ENCODE assay signal across 8 mouse cellular contexts in the genomic region with DNA sequence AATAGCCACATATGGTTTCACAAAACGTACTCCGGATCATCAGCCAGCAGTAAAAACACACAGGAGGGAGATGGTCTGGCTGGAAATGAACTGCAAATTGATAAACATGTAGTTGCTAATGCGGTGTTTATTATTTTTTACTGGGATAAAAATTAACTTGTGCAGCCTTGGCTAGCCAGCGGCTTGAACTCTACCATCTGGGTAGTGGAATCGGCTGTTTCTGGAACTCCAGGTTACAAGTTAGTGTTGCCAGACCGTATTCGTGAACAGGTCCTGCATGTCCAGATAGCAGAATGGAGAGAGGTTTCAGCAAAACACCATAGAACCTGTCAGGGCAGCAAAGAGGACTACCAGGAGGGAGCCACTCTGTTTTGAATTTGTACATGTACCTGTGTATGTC.
DNase-seq lines count a peak whose midpoint lies in the region; ATAC-seq lines count a peak whose summit lies in the region.

No protein-coding gene starts in this region.

- peak overlapping the region; percentile 91 for H3K27ac ChIP-seq in hindbrain, embryonic 10.5 days
- H3K27ac ChIP-seq in limb, embryonic 11.5 days (replicated peaks; ENCODE audit: low read depth, low read length): peak overlapping the region; percentile 77
- peak overlapping the region; percentile 92 for H3K27ac ChIP-seq in neural tube, embryonic 13.5 days (replicated peaks)

- H3K27me3 ChIP-seq in hindbrain, embryonic 10.5 days (ENCODE audit: insufficient read depth, poor library complexity, severe bottlenecking): no peaks in the 10 kb centered on the region
- no peaks in the 10 kb centered on the region for H3K27me3 ChIP-seq in limb, embryonic 11.5 days (ENCODE audit: control insufficient read depth, insufficient read depth, low read length)
- no peaks in the 10 kb centered on the region for H3K27me3 ChIP-seq in neural tube, embryonic 13.5 days

- H3K4me2 ChIP-seq in limb, embryonic 11.5 days (ENCODE audit: low read depth, severe bottlenecking): no peak overlapping the region
- no peak overlapping the region for H3K4me2 ChIP-seq in neural tube, embryonic 13.5 days

- DNase-seq in kidney, adult 18-20 months: peak; percentile 50
- no peak for DNase-seq in kidney, postnatal 10 days
- no peak for DNase-seq in hindbrain, embryonic 10.5 days (ENCODE audit: low spot score)
- no peak for DNase-seq in limb, embryonic 11.5 days (ENCODE audit: low spot score)
- no peak for DNase-seq in left cerebral cortex, adult 9 months (ENCODE audit: low spot score in 2 of 2)
- DNase-seq in retina, postnatal 1 day: no peak
- DNase-seq in thymus, postnatal 4 days: no peak

- no peaks in the 10 kb centered on the region for H3K36me3 ChIP-seq in hindbrain, embryonic 10.5 days
- H3K36me3 ChIP-seq in limb, embryonic 11.5 days (ENCODE audit: control insufficient read depth, insufficient read depth, low read length): no peaks in the 10 kb centered on the region
- no peaks in the 10 kb centered on the region for H3K36me3 ChIP-seq in neural tube, embryonic 13.5 days

- no peak for ATAC-seq in limb, embryonic 11.5 days (ENCODE audit: insufficient number of reproducible peaks, low FRiP score, low TSS enrichment, low read depth)
- no peak for ATAC-seq in neural tube, embryonic 13.5 days (ENCODE audit: low read depth)

- 85% methylated on average over 7 of the region's 7 CpGs for WGBS in hindbrain, embryonic 10.5 days
- WGBS in limb, embryonic 11.5 days: 65% methylated on average over 7 of the region's 7 CpGs
- 70% methylated on average over 7 of the region's 7 CpGs for WGBS in neural tube, embryonic 13.5 days

- H3K4me1 ChIP-seq in hindbrain, embryonic 10.5 days (replicated peaks): peaks cover 66% of the 10 kb centered on the region
- peaks cover 35% of the 10 kb centered on the region for H3K4me1 ChIP-seq in limb, embryonic 11.5 days (ENCODE audit: control insufficient read depth, insufficient read depth, low read length)
- peaks cover 55% of the 10 kb centered on the region for H3K4me1 ChIP-seq in neural tube, embryonic 13.5 days (replicated peaks)

- no peak overlapping the region; the same call in 1 of the 2 replicates for H3K9ac ChIP-seq in limb, embryonic 11.5 days (ENCODE audit: low read length)
- H3K9ac ChIP-seq in neural tube, embryonic 13.5 days: no peak overlapping the region

- no peak overlapping the region for H3K4me3 ChIP-seq in hindbrain, embryonic 10.5 days
- no peak overlapping the region for H3K4me3 ChIP-seq in limb, embryonic 11.5 days (ENCODE audit: low read depth, low read length)
- no peak overlapping the region for H3K4me3 ChIP-seq in neural tube, embryonic 13.5 days

- no peaks in the 10 kb centered on the region for H3K9me3 ChIP-seq in hindbrain, embryonic 10.5 days
- no peaks in the 10 kb centered on the region for H3K9me3 ChIP-seq in limb, embryonic 11.5 days (ENCODE audit: control insufficient read depth, low read length)
- H3K9me3 ChIP-seq in neural tube, embryonic 13.5 days: no peaks in the 10 kb centered on the region
